Mouse (Mus musculus): ENCODE measurements around the gene Manf.
A peak's percentile ranks its signal among the peaks of the same experiment; 100 is the strongest.

DNA sequence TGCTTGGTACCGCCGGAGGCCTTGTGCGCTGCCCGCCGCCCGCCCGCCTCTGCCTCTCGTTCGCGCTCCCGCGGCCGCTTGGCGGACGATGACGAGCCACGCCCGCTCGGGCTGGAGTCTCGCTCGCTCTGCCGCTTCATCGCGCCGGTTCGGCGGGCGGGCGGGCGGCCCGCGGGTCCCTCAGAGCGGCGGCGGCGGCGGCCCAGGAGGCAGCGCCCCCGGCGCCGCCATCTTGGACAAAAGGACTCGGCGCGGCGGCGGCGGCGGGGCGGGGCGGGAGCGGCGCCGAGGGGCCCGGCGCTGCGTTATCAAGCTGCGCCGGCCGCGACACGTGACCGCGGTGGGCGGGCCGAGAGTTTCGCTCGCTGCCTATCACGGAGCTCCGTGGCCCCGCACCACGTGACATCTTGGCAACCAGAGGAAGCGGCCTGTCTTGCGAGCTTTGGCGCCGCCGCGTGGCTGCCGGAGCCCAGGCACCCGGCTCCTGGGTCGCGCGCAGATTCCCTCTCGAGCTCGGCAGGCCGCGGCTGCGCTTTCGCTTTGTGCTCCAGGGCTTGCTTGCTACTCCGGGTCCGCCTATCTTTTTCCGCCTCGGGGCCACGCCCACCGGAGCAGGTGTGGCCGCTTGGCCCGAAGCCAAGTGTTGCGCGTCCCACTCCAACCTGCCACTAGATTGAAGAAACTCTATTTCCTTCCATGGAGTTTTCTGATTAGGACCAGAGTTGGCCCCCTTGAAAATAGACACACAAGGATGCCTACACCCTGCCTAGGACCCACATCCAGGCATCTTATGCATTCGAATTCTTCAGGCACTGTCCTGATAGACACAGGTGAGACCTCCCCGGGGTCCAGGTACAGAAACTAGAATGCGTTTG is 4.7 kb downstream of the Manf start, which contains the start of gene Rbm15b:
- TF ChIP-seq CTCF (IDR thresholded peaks at IDR 0.05; ENCODE audit: low read depth) (peak; percentile 91), EP300 (IDR thresholded peaks at IDR 0.05; ENCODE audit: low read depth) (no peak)
